Mouse (Mus musculus) liver, postnatal 0 days (tissue): ENCODE results near the gene Fgf3.

Source experiments
- CTCF ChIP-seq: sonication (generic); IDR thresholded peaks from 2 replicates; pipeline ENCODE4 v1.5.1; 2016; ENCODE audit warnings: antibody characterized with exemption, low read depth
- EP300 ChIP-seq: IDR thresholded peaks from 2 replicates; pipeline ENCODE4 v1.6.1; 2016; ENCODE audit warnings: antibody characterized with exemption, low read depth, mild to moderate bottlenecking

GRCm38 (mm10) chr7:144791426-144791825 lies 46.5 kb upstream of the Fgf3 start:
- no peak for TF ChIP-seq EP300
- TF ChIP-seq CTCF = no peak
